Mouse (Mus musculus) lung, embryonic 14.5 days (tissue): ENCODE data around the gene Bglap3. TPM values are rescaled to one million over a fixed set of nuclear protein-coding genes. Genes with fewer than 3 reads are reported as not detected.
"Not testable (repeated sequence)": the region's sequence is repeated elsewhere in the genome, so short reads cannot be mapped to it uniquely, and the experiment has no call there.

Experiments
- ATAC-seq: fragments of 200-750 bp; cut with Nextera tagmentation; 2 replicates; pipeline ENCODE4 v1.8.0; 2017; ENCODE audit warnings: mild to moderate bottlenecking, moderate TSS enrichment, moderate library complexity; ENCODE audit not compliant: insufficient read depth
- DNase-seq: peaks from one replicate; pipeline ENCODE4 v3.0.0-alpha.2; 2015
- H3K27ac ChIP-seq: fragments of 300-500 bp; sonication (generic); 2 replicates; pipeline ENCODE4 v1.5.1; 2014; ENCODE audit warnings: low read depth, mild to moderate bottlenecking, moderate library complexity
- H3K27me3 ChIP-seq: fragments of 300-500 bp; sonication (generic); 2 replicates; pipeline ENCODE4 v1.6.1; 2014; ENCODE audit warnings: low read length, control low read depth; ENCODE audit not compliant: insufficient read depth
- H3K36me3 ChIP-seq: fragments of 300-500 bp; sonication (generic); 2 replicates; pipeline ENCODE4 v1.6.1; 2014; ENCODE audit warnings: control low read depth; ENCODE audit not compliant: insufficient read depth
- H3K4me1 ChIP-seq: fragments of 300-500 bp; sonication (generic); 2 replicates; pipeline ENCODE4 v1.6.1; 2014; ENCODE audit warnings: antibody characterized with exemption, control low read depth; ENCODE audit not compliant: insufficient read depth
- H3K4me2 ChIP-seq: fragments of 300-500 bp; sonication (generic); 2 replicates; pipeline ENCODE4 v1.6.1; 2014; ENCODE audit warnings: mild to moderate bottlenecking
- H3K4me3 ChIP-seq: fragments of 300-500 bp; sonication (generic); 2 replicates; pipeline ENCODE4 v1.5.1; 2014; ENCODE audit warnings: low read depth, low read length
- H3K9ac ChIP-seq: fragments of 300-500 bp; sonication (generic); 2 replicates; pipeline ENCODE4 v1.6.1; 2014
- H3K9me3 ChIP-seq: fragments of 300-500 bp; sonication (generic); 2 replicates; pipeline ENCODE4 v1.6.1; 2016; ENCODE audit warnings: low read depth, low read length, control low read depth
- CTCF ChIP-seq: IDR thresholded peaks from 2 replicates; pipeline ENCODE4 v1.5.1; 2016; ENCODE audit warnings: antibody characterized with exemption, low read depth
- WGBS: fragments of 180-500 bp; shearing (Covaris S2); extraction: QIAGEN DNeasy Blood & Tissue Kit; methylation state at CpG from one replicate; pipeline ENCODE4 v1.1.7; 2014; 5-methylcytosine and 5-hydroxymethylcytosine counted together
- polyA plus RNA-seq: library from polyadenylated mRNA; unstranded; fragments of >200 nt; fragmentation: Nextera tagmentation; extraction: Ambion mirVana; gene quantifications from 2 replicates; pipeline ENCODE4 v1.2.1, GENCODE M21; 2014

Bglap3 gene
- polyA plus RNA-seq, 1 experiment from 2014 or later = 0.24 TPM

DNA sequence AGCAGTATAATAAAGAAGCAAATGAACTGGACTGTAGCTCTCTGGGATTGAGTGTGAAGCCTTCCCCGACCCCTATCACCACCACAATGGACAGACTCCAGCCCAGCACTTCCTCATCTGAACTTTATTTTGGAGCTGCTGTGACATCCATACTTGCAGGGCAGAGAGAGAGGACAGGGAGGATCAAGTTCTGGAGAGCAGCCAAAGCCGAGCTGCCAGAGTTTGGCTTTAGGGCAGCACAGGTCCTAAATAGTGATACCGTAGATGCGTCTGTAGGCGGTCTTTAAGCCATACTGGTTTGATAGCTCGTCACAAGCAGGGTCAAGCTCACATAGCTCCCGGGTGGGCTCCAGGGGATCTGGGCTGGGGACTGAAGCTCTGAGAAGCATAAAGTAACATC lies 4.0 kb downstream of the Bglap3 start:
- not testable (repeated sequence) for H3K36me3 ChIP-seq, H3K9me3 ChIP-seq, H3K4me1 ChIP-seq, H3K27ac ChIP-seq, ATAC-seq, DNase-seq, H3K4me3 ChIP-seq, H3K9ac ChIP-seq, H3K4me2 ChIP-seq
- WGBS = 60% methylated on average over 7 of the region's 7 CpGs
- H3K27me3 ChIP-seq = peaks cover 21% of the 10 kb centered on the region

DNA sequence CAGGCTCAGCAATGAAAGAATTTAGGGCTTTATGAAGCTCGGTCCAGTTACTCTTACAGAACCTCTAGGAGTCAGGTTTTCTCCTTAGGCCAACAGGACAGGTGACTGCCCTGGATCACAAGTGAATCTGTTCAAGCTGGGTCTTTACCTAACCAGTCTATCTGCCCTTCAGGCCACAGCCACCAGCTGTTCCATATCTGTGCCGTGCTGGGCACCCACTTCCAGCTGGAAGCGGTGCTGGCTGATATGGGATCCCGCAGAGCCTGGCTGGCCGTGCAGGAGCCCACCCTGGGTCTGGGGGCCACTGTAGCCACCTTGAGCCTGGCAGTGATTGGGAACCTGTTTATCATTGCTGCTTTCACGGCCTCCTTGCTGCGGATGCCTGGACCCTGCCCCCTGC lies 5.0 kb downstream of the Bglap3 start:
- not testable (repeated sequence) for H3K27ac ChIP-seq, ATAC-seq, DNase-seq, H3K4me3 ChIP-seq, H3K9ac ChIP-seq, H3K4me2 ChIP-seq, H3K9me3 ChIP-seq, H3K4me1 ChIP-seq, H3K36me3 ChIP-seq
- 46% methylated on average over 3 of the region's 7 CpGs for WGBS
- peaks cover 21% of the 10 kb centered on the region for H3K27me3 ChIP-seq

DNA sequence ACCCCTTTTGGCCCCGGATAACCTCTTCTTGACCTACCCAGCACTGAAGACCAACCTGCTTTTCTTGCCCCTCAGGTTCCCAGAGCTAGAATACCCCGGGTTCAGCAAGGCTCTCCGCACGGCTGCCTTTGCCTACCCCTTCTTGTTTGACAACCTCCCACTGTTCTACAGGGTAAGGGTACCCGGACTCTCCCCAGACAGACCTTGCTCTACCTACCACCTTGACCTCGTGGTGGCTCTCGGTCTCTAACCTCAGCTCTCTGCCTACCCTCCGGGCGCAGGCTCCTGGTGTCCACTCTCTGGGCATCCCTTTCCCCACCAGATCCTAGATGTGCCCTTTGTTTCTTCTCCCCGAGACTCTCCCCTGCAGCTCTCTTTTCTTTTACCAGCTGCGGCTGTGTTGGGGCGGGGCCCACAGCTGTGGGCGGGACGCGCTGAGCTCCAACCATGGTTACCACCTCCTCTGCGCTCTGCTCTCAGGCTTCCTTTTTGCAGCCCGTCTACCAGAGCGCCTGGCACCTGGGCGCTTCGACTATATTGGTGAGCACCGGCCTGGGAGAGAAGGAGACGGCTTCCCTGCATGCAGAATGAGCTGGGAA lies 5.6 kb downstream of the Bglap3 start:
- not testable (repeated sequence) for H3K36me3 ChIP-seq, H3K9ac ChIP-seq, H3K4me1 ChIP-seq, H3K4me3 ChIP-seq, H3K9me3 ChIP-seq, H3K27ac ChIP-seq
- peak; percentile 32 for DNase-seq
- 4% methylated on average over 16 of the region's 22 CpGs for WGBS
- Histone ChIP-seq H3K4me2 (peak overlapping the region; percentile 50), H3K27me3 (peaks cover 21% of the 10 kb centered on the region)
- peak; percentile 78; the same call in 1 of the 2 replicates for ATAC-seq

DNA sequence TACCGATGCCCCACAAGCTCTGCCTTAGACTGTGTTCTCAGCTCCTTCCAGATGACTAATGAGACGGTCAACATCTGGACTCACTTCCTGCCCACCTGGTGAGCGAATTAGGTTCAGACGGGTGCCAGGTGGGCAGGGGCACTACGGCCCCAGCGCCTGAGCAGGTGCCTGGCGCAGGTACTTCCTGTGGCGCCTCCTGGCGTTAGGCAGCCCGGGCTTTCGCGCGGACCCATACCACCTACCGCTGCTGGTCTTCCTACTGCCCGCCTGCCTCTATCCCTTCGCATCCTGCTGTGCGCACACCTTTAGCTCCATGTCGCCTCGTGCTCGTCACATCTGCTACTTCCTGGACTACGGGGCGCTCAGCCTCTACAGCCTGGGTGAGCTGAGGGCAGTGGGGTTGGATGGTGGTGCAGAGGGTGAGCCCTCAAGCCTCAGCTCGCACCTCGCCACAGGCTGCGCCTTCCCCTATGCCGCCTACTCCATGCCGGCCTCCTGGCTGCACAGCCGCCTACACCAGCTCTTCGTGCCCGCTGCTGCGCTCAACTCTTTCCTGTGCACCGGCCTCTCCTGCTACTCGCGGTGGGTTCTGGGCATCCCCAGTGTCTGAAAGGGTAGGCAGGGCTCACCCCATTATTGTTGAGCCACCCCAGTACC lies 6.7 kb downstream of the Bglap3 start:
- WGBS = 36% methylated on average over 34 of the region's 34 CpGs
- no peak overlapping the region for H3K4me3 ChIP-seq
- ATAC-seq (no peak), DNase-seq (no peak)
- H3K27ac ChIP-seq = no peak overlapping the region
- H3K9me3 ChIP-seq = no peaks in the 10 kb centered on the region
- no peak for TF ChIP-seq CTCF
- H3K4me1 ChIP-seq = peaks cover 5% of the 10 kb centered on the region; the same call in 1 of the 2 replicates
- H3K36me3 ChIP-seq = peaks cover 18% of the 10 kb centered on the region
- H3K27me3 ChIP-seq = peaks cover 21% of the 10 kb centered on the region
- no peak overlapping the region for H3K4me2 ChIP-seq
- no peak overlapping the region for H3K9ac ChIP-seq

DNA sequence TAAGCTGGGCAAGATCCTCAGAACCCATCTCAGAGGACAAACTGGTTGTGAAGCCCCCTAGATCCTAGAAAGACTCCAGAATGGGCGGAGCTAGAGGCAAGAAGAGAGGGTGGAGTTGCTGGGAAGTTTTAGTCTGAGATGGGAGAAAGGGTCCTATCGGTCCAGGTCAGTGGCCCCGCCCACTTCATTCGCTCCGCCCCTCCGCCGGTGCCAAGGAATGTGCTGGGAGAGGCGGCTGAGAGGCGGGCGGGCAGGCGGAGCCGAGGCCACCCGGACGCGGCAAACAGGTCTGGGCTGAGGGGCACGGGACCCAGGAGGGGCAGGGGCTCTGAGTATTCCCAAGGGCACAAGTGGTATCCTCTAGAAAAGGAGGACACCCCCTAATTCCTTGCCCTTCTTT lies 8.2 kb downstream of the Bglap3 start, which contains the start of gene Paqr6:
Gene Paqr6, plus strand, starts transcription at position 248 of the 400 bp plus-strand sequence.
- H3K9me3 ChIP-seq = no peaks in the 10 kb centered on the region
- peak within 1 kb of the TSS; percentile 7 for H3K9ac ChIP-seq
- peak within 1 kb of the TSS; percentile 73; the same call in 1 of the 2 replicates for H3K27ac ChIP-seq
- ATAC-seq = peak; percentile 63
- peaks cover 33% of the 10 kb centered on the region for H3K36me3 ChIP-seq
- whole genome bisulfite sequencing = 2% methylated on average over 16 of the region's 16 CpGs
- peak within 1 kb of the TSS; percentile 55 for H3K4me2 ChIP-seq
- peaks cover 21% of the 10 kb centered on the region for H3K27me3 ChIP-seq
- peak; percentile 91 for DNase-seq
- H3K4me1 ChIP-seq = peaks cover 5% of the 10 kb centered on the region; the same call in 1 of the 2 replicates
- TF ChIP-seq CTCF = no peak
- peak within 1 kb of the TSS; percentile 26 for H3K4me3 ChIP-seq

DNA sequence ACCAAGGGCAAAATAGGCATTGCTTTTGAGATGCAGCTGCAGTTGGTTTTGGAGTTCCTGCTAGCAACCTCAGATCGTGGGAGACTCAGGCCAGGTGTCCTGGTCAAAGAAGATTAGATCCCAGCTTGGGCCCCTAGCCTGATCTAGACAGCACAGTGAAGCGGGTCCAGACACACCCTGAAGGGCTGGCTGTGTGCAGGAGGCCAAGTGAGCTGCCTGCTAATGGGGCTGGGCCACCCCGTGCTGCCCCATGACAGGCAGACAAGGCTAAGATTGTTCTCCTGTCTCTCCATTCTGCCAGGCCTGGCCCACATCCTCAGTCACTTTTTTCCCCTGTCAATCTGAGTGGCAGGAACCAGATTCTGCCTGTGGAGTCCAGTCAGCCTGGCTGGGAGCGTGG lies 8.8 kb downstream of the Bglap3 start:
- Histone ChIP-seq H3K4me3 (no peak overlapping the region), H3K27ac (peak overlapping the region; percentile 73; the same call in 1 of the 2 replicates), H3K4me1 (peaks cover 5% of the 10 kb centered on the region; the same call in 1 of the 2 replicates), H3K9me3 (no peaks in the 10 kb centered on the region), H3K4me2 (peak overlapping the region; percentile 55; the same call in 1 of the 2 replicates), H3K9ac (no peak overlapping the region), H3K27me3 (peaks cover 21% of the 10 kb centered on the region), H3K36me3 (peaks cover 40% of the 10 kb centered on the region)
- ATAC-seq (peak; percentile 25; the same call in 1 of the 2 replicates), DNase-seq (peak; percentile 33)
- no peak for TF ChIP-seq CTCF
- 45% methylated on average over 4 of the region's 4 CpGs for WGBS

DNA sequence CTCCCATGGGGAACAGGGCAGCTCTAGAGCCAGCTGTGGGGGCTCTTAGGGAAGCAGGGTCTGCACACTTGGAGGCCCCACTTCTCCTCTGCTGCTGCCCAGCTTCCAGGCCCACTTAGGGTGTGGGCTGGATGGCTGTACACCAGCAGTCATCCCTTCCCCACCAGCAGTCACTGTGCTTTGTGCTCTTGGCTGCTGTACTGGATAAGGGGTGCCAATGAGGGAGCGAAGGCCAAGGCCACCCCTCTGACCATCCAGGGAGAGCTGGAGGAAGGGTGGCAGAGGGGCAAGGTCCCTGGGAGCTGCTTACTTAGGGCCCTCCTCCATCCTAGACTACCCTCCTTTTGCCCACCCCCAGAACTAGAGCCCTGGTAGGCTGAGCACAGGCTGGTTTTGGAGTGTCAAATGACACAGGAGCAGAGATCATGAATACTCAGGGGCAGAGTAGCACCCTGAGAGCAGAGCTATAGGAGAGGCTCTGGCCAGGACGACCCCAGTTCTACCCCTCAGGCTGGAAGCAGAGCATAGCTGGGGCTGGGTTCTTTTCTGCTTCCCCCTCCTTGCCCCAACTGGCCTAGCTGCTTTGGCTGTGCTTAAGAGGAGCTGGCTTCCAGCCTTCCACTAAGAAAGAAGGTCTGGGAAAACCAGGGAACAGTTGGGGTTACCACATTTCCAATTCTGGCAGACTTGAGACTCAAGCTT lies 10.8 kb downstream of the Bglap3 start:
- no peaks in the 10 kb centered on the region for H3K9me3 ChIP-seq
- no peak overlapping the region for H3K4me2 ChIP-seq
- no peak overlapping the region for H3K9ac ChIP-seq
- peaks cover 5% of the 10 kb centered on the region; the same call in 1 of the 2 replicates for H3K4me1 ChIP-seq
- peaks cover 21% of the 10 kb centered on the region for H3K27me3 ChIP-seq
- TF ChIP-seq CTCF = no peak
- DNase-seq = no peak
- H3K36me3 ChIP-seq = peaks cover 59% of the 10 kb centered on the region
- no peak overlapping the region for H3K27ac ChIP-seq
- H3K4me3 ChIP-seq = no peak overlapping the region
- ATAC-seq = no peak
- WGBS = 84% methylated on average over 2 of the region's 2 CpGs
